Mouse (Mus musculus) neural tube, embryonic 12.5 days (tissue): ENCODE measurements around the gene Large2. TPM values are rescaled to one million over a fixed set of nuclear protein-coding genes. Genes with fewer than 3 reads are reported as not detected.

ENCODE experiments used
- ATAC-seq: fragments of 200-750 bp; cut with Nextera tagmentation; 2 replicates; pipeline ENCODE4 v1.8.0; 2017; ENCODE audit warnings: low read depth, mild to moderate bottlenecking, moderate TSS enrichment, moderate library complexity; ENCODE audit not compliant: low FRiP score
- H3K27ac ChIP-seq: fragments of 300-500 bp; sonication (generic); 2 replicates; pipeline ENCODE4 v1.5.1; 2016
- H3K27me3 ChIP-seq: fragments of 300-500 bp; sonication (generic); replicated peaks from 2 replicates; pipeline ENCODE4 v1.6.1; 2016; ENCODE audit warnings: mild to moderate bottlenecking
- H3K36me3 ChIP-seq: fragments of 300-500 bp; sonication (generic); 2 replicates; pipeline ENCODE4 v1.6.1; 2016; ENCODE audit warnings: mild to moderate bottlenecking
- H3K4me1 ChIP-seq: fragments of 300-500 bp; sonication (generic); 2 replicates; pipeline ENCODE4 v1.6.1; 2016
- H3K4me2 ChIP-seq: fragments of 300-500 bp; sonication (generic); replicated peaks from 2 replicates; pipeline ENCODE4 v1.6.1; 2016; ENCODE audit warnings: mild to moderate bottlenecking
- H3K4me3 ChIP-seq: fragments of 300-500 bp; sonication (generic); 2 replicates; pipeline ENCODE4 v1.5.1; 2016
- H3K9ac ChIP-seq: fragments of 300-500 bp; sonication (generic); 2 replicates; pipeline ENCODE4 v1.6.1; 2016; ENCODE audit warnings: mild to moderate bottlenecking
- H3K9me3 ChIP-seq: fragments of 300-500 bp; sonication (generic); 2 replicates; pipeline ENCODE4 v1.6.1; 2016; ENCODE audit warnings: mild to moderate bottlenecking
- WGBS: fragments of 180-500 bp; shearing (Covaris S2); methylation state at CpG from one replicate; pipeline ENCODE4 v1.1.7; 2016; 5-methylcytosine and 5-hydroxymethylcytosine counted together
- polyA plus RNA-seq: library from polyadenylated mRNA; unstranded; fragments of >200 nt; fragmentation: Nextera tagmentation; extraction: Ambion mirVana; gene quantifications from 2 replicates; pipeline ENCODE4 v1.2.1, GENCODE M21; 2016

The Large2 gene
- polyA plus RNA-seq, 1 experiment from 2014 or later = 2.6 TPM

- Histone ChIP-seq H3K27ac (no peak overlapping the region), H3K4me1 (peaks cover 3% of the 10 kb centered on the region; the same call in 1 of the 2 replicates), H3K9ac (no peak overlapping the region), H3K27me3 (no peaks in the 10 kb centered on the region), H3K4me3 (no peak overlapping the region), H3K36me3 (peaks cover 49% of the 10 kb centered on the region), H3K9me3 (no peaks in the 10 kb centered on the region), H3K4me2 (no peak overlapping the region)
- ATAC-seq = no peak
- 94% methylated on average over 6 of the region's 6 CpGs for WGBS
Measured at GRCm38 (mm10) chr2:92362571-92363228, 12.0 kb downstream of the Large2 start.

GRCm38 (mm10) chr2:92361795-92362194, 12.9 kb downstream of the Large2 start:
- Histone ChIP-seq H3K36me3 (peaks cover 56% of the 10 kb centered on the region), H3K4me2 (no peak overlapping the region), H3K4me1 (peaks cover 3% of the 10 kb centered on the region; the same call in 1 of the 2 replicates), H3K9me3 (no peaks in the 10 kb centered on the region), H3K9ac (no peak overlapping the region), H3K4me3 (no peak overlapping the region), H3K27me3 (no peaks in the 10 kb centered on the region), H3K27ac (no peak overlapping the region)
- ATAC-seq = no peak
- 90% methylated on average over 8 of the region's 8 CpGs for WGBS

GRCm38 (mm10) chr2:92360893-92361292, 13.8 kb downstream of the Large2 start:
- Histone ChIP-seq H3K27me3 (no peaks in the 10 kb centered on the region), H3K9ac (no peak overlapping the region), H3K36me3 (peaks cover 57% of the 10 kb centered on the region), H3K9me3 (no peaks in the 10 kb centered on the region), H3K27ac (no peak overlapping the region), H3K4me2 (no peak overlapping the region), H3K4me3 (no peak overlapping the region), H3K4me1 (peaks cover 3% of the 10 kb centered on the region; the same call in 1 of the 2 replicates)
- 19% methylated on average over 12 of the region's 12 CpGs for WGBS
- ATAC-seq = peak; percentile 30

GRCm38 (mm10) chr2:92360186-92360823, 14.4 kb downstream of the Large2 start:
- H3K4me2 ChIP-seq = no peak overlapping the region
- H3K27me3 ChIP-seq = no peaks in the 10 kb centered on the region
- H3K36me3 ChIP-seq = peaks cover 57% of the 10 kb centered on the region
- H3K9me3 ChIP-seq = no peaks in the 10 kb centered on the region
- 0 out of 2 replicates have a peak overlapping the region, but pooled peaks have one; percentile 5 for H3K27ac ChIP-seq
- peak; percentile 63 for ATAC-seq
- H3K4me1 ChIP-seq = peaks cover 3% of the 10 kb centered on the region; the same call in 1 of the 2 replicates
- H3K9ac ChIP-seq = no peak overlapping the region
- H3K4me3 ChIP-seq = no peak overlapping the region
- WGBS = 64% methylated on average over 25 of the region's 25 CpGs

- H3K36me3 ChIP-seq = peaks cover 57% of the 10 kb centered on the region
- ATAC-seq = no peak
- H3K4me1 ChIP-seq = peaks cover 3% of the 10 kb centered on the region; the same call in 1 of the 2 replicates
- H3K9me3 ChIP-seq = no peaks in the 10 kb centered on the region
- no peak overlapping the region for H3K9ac ChIP-seq
- no peak overlapping the region for H3K4me3 ChIP-seq
- no peak overlapping the region for H3K27ac ChIP-seq
- H3K27me3 ChIP-seq = no peaks in the 10 kb centered on the region
- WGBS = 95% methylated on average over 2 of the region's 2 CpGs
- no peak overlapping the region for H3K4me2 ChIP-seq
Measured at GRCm38 (mm10) chr2:92359301-92359700, 15.4 kb downstream of the Large2 start.

GRCm38 (mm10) chr2:92354224-92354623, 20.4 kb downstream of the Large2 start:
- no peak for ATAC-seq
- 71% methylated on average over 6 of the region's 6 CpGs for WGBS
- H3K27me3 ChIP-seq = no peaks in the 10 kb centered on the region
- no peaks in the 10 kb centered on the region for H3K9me3 ChIP-seq
- H3K36me3 ChIP-seq = peaks cover 57% of the 10 kb centered on the region
- H3K9ac ChIP-seq = no peak overlapping the region
- no peak overlapping the region for H3K4me2 ChIP-seq
- no peak overlapping the region for H3K27ac ChIP-seq
- H3K4me3 ChIP-seq = no peak overlapping the region
- no peaks in the 10 kb centered on the region for H3K4me1 ChIP-seq

GRCm38 (mm10) chr2:92353402-92353801, 21.3 kb downstream of the Large2 start:
- 48% methylated on average over 5 of the region's 5 CpGs for WGBS
- Histone ChIP-seq H3K27me3 (no peaks in the 10 kb centered on the region), H3K9me3 (no peaks in the 10 kb centered on the region), H3K36me3 (peaks cover 57% of the 10 kb centered on the region), H3K4me2 (no peak overlapping the region), H3K9ac (no peak overlapping the region), H3K4me1 (no peaks in the 10 kb centered on the region), H3K27ac (no peak overlapping the region), H3K4me3 (no peak overlapping the region)
- ATAC-seq = no peak

- no peak overlapping the region for H3K27ac ChIP-seq
- H3K4me2 ChIP-seq = no peak overlapping the region
- ATAC-seq = no peak
- no peaks in the 10 kb centered on the region for H3K9me3 ChIP-seq
- H3K27me3 ChIP-seq = no peaks in the 10 kb centered on the region
- H3K36me3 ChIP-seq = peaks cover 55% of the 10 kb centered on the region
- 72% methylated on average over 5 of the region's 5 CpGs for WGBS
- no peak overlapping the region for H3K9ac ChIP-seq
- H3K4me1 ChIP-seq = no peaks in the 10 kb centered on the region
- no peak overlapping the region for H3K4me3 ChIP-seq
Measured at GRCm38 (mm10) chr2:92350686-92351085, 24.0 kb downstream of the Large2 start.

- 75% methylated on average over 6 of the region's 6 CpGs for WGBS
- Histone ChIP-seq H3K9ac (no peak overlapping the region), H3K9me3 (no peaks in the 10 kb centered on the region), H3K4me2 (no peak overlapping the region), H3K27ac (no peak overlapping the region), H3K36me3 (peaks cover 63% of the 10 kb centered on the region), H3K4me3 (no peak overlapping the region), H3K4me1 (no peaks in the 10 kb centered on the region), H3K27me3 (no peaks in the 10 kb centered on the region)
- ATAC-seq = no peak
Measured at GRCm38 (mm10) chr2:92349589-92350425, 24.9 kb downstream of the Large2 start.

- Histone ChIP-seq H3K4me2 (no peak overlapping the region), H3K4me3 (no peak overlapping the region), H3K9ac (no peak overlapping the region), H3K27ac (no peak overlapping the region), H3K27me3 (no peaks in the 10 kb centered on the region), H3K4me1 (no peaks in the 10 kb centered on the region), H3K36me3 (peaks cover 61% of the 10 kb centered on the region), H3K9me3 (no peaks in the 10 kb centered on the region)
- ATAC-seq = no peak
- 90% methylated on average over 2 of the region's 2 CpGs for WGBS
Measured at GRCm38 (mm10) chr2:92347191-92347590, 27.5 kb downstream of the Large2 start.

- Histone ChIP-seq H3K27me3 (no peaks in the 10 kb centered on the region), H3K4me2 (no peak overlapping the region), H3K36me3 (peaks cover 30% of the 10 kb centered on the region), H3K27ac (no peak overlapping the region), H3K9ac (no peak overlapping the region), H3K4me3 (no peak overlapping the region), H3K9me3 (no peaks in the 10 kb centered on the region), H3K4me1 (no peaks in the 10 kb centered on the region)
- ATAC-seq = no peak
Measured at GRCm38 (mm10) chr2:92342418-92342817, 32.3 kb downstream of the Large2 start.

- no peak for ATAC-seq
- no peak overlapping the region for H3K4me3 ChIP-seq
- WGBS = 94% methylated on average over 2 of the region's 2 CpGs
- H3K9me3 ChIP-seq = no peaks in the 10 kb centered on the region
- H3K27me3 ChIP-seq = no peaks in the 10 kb centered on the region
- H3K27ac ChIP-seq = no peak overlapping the region
- H3K4me1 ChIP-seq = no peaks in the 10 kb centered on the region
- H3K4me2 ChIP-seq = no peak overlapping the region
- peaks cover 53% of the 10 kb centered on the region for H3K36me3 ChIP-seq
- H3K9ac ChIP-seq = no peak overlapping the region
Measured at GRCm38 (mm10) chr2:92331871-92332270, 42.8 kb downstream of the Large2 start.
